Comparison of ENCODE assay signal across 23 mouse cellular contexts in genomic region chr12:53801831-53802230, GRCm38 (mm10).
A peak's percentile ranks its signal among the peaks of the same experiment; 100 is the strongest.
DNase-seq lines count a peak whose midpoint lies in the region; ATAC-seq lines count a peak whose summit lies in the region.
"Had no signal": no experiment of that assay in that cellular context is flagged by ENCODE, and none has a peak within 500 bp of the region (broad histone marks: within the 10 kb centered on the region; RNA-seq: fewer than 3 reads in every experiment).

No protein-coding gene starts in this region.

- no peak overlapping the region for H3K4me3 ChIP-seq in forebrain, embryonic 14.5 days (ENCODE audit: low read depth, low read length)
- H3K4me3 ChIP-seq in forebrain, embryonic 15.5 days, result no peak overlapping the region
- H3K4me3 ChIP-seq: heart, embryonic 13.5 days; hindbrain, embryonic 13.5 days; kidney, embryonic 15.5 days; left cerebral cortex, adult 2 months; lung, embryonic 15.5 days; midbrain, embryonic 15.5 days; neural tube, embryonic 12.5 days; stomach, embryonic 15.5 days had no signal

- WGBS in forebrain, embryonic 14.5 days, result 82% methylated on average over 6 of the region's 6 CpGs
- 67% methylated on average over 6 of the region's 6 CpGs for WGBS in forebrain, embryonic 15.5 days

- H3K9ac ChIP-seq in forebrain, embryonic 14.5 days (ENCODE audit: low read length), result no peak overlapping the region
- no peak overlapping the region for H3K9ac ChIP-seq in forebrain, embryonic 15.5 days (replicated peaks)
- H3K9ac ChIP-seq: heart, embryonic 13.5 days; hindbrain, embryonic 13.5 days; kidney, embryonic 15.5 days; liver, embryonic 14.5 days; lung, embryonic 15.5 days; midbrain, embryonic 15.5 days; neural tube, embryonic 12.5 days; stomach, embryonic 15.5 days had no signal

- no peaks in the 10 kb centered on the region for H3K27me3 ChIP-seq in forebrain, embryonic 14.5 days (replicated peaks; ENCODE audit: control insufficient read depth, insufficient read depth, low read length)
- no peaks in the 10 kb centered on the region for H3K27me3 ChIP-seq in forebrain, embryonic 15.5 days
- H3K27me3 ChIP-seq: heart, embryonic 13.5 days; hindbrain, embryonic 13.5 days; kidney, embryonic 15.5 days; lung, embryonic 15.5 days; midbrain, embryonic 15.5 days; neural tube, embryonic 12.5 days; stomach, embryonic 15.5 days had no signal

- no peak overlapping the region for H3K4me2 ChIP-seq in forebrain, embryonic 14.5 days (ENCODE audit: low read length)
- H3K4me2 ChIP-seq in forebrain, embryonic 15.5 days (replicated peaks), result no peak overlapping the region
- H3K4me2 ChIP-seq: heart, embryonic 13.5 days; hindbrain, embryonic 13.5 days; kidney, embryonic 15.5 days; lung, embryonic 15.5 days; midbrain, embryonic 15.5 days; neural tube, embryonic 12.5 days; stomach, embryonic 15.5 days had no signal

- intact Hi-C loops in heart, postnatal 14 days (cut with DNase I), result no loop called here

- ATAC-seq in forebrain, embryonic 14.5 days, result 0 out of 2 replicates have a peak, but pooled peaks have one; percentile 26
- no peak for ATAC-seq in forebrain, embryonic 15.5 days (replicated peaks)
- ATAC-seq: midbrain, embryonic 15.5 days had no signal

- no peak overlapping the region for H3K27ac ChIP-seq in forebrain, embryonic 14.5 days (ENCODE audit: low read depth, low read length)
- H3K27ac ChIP-seq in forebrain, embryonic 15.5 days (replicated peaks), result no peak overlapping the region
- H3K27ac ChIP-seq: heart, embryonic 13.5 days; hindbrain, embryonic 13.5 days; kidney, embryonic 15.5 days; left cerebral cortex, adult 2 months; liver, embryonic 14.5 days; lung, embryonic 15.5 days; midbrain, embryonic 15.5 days; neural tube, embryonic 12.5 days; stomach, embryonic 15.5 days had no signal

- no peaks in the 10 kb centered on the region for H3K36me3 ChIP-seq in forebrain, embryonic 14.5 days (ENCODE audit: control insufficient read depth, insufficient read depth, low read length)
- H3K36me3 ChIP-seq in forebrain, embryonic 15.5 days, result no peaks in the 10 kb centered on the region
- H3K36me3 ChIP-seq: heart, embryonic 13.5 days; hindbrain, embryonic 13.5 days; kidney, embryonic 15.5 days; lung, embryonic 15.5 days; midbrain, embryonic 15.5 days; neural tube, embryonic 12.5 days; stomach, embryonic 15.5 days had no signal

- DNase-seq in forebrain, embryonic 14.5 days (ENCODE audit: low spot score), result peak; percentile 62
- DNase-seq in brain, adult 2 months (ENCODE audit: low read depth, low spot score), result peak; percentile 44
- peak; percentile 37 to 60 for DNase-seq in layer of hippocampus, adult 18-20 months (ENCODE audit: low spot score in 2 of 2)
- peak; percentile 35 to 62 for DNase-seq in layer of hippocampus, postnatal 14 days (ENCODE audit: low spot score in 2 of 2)
- no peak for DNase-seq in spleen, postnatal 10 days (ENCODE audit: low spot score in 2 of 2)
- DNase-seq in thymus, postnatal 0 days (ENCODE audit: low spot score), result no peak
- DNase-seq in heart, postnatal 14 days, result no peak
- DNase-seq: adrenal gland, postnatal 10 days; cerebellum, adult 9-10 months; heart, adult 18-20 months; kidney, adult 11 months; kidney, postnatal 36 days; lung, postnatal 4 days had no signal

- H3K9me3 ChIP-seq in forebrain, embryonic 14.5 days (replicated peaks; ENCODE audit: control insufficient read depth, low read length), result no peaks in the 10 kb centered on the region
- no peaks in the 10 kb centered on the region for H3K9me3 ChIP-seq in forebrain, embryonic 15.5 days
- H3K9me3 ChIP-seq: heart, embryonic 13.5 days; hindbrain, embryonic 13.5 days; kidney, embryonic 15.5 days; lung, embryonic 15.5 days; midbrain, embryonic 15.5 days; neural tube, embryonic 12.5 days; stomach, embryonic 15.5 days had no signal

- peaks cover 3% of the 10 kb centered on the region; the same call in 1 of the 2 replicates for H3K4me1 ChIP-seq in forebrain, embryonic 14.5 days (ENCODE audit: control insufficient read depth, insufficient read depth, low read length)
- peaks cover 9% of the 10 kb centered on the region for H3K4me1 ChIP-seq in forebrain, embryonic 15.5 days
- H3K4me1 ChIP-seq: kidney, embryonic 15.5 days; lung, embryonic 15.5 days; neural tube, embryonic 12.5 days; stomach, embryonic 15.5 days had no signal

Comparison
In these comparisons a context has a peak if more than half of its experiments do, and no peak if none do; other contexts are left out.
1. DNase-seq: peak in forebrain, embryonic 14.5 days (single experiment), brain, adult 2 months (single experiment), layer of hippocampus, adult 18-20 months (2 of 2) and layer of hippocampus, postnatal 14 days (2 of 2); none in spleen, postnatal 10 days (0 of 2), thymus, postnatal 0 days (single experiment) and heart, postnatal 14 days (0 of 2).